Mouse (Mus musculus) heart, adult 2 months (tissue): ENCODE data around the gene Plppr5. TPM values are rescaled to one million over a fixed set of nuclear protein-coding genes. Genes with fewer than 3 reads are reported as not detected.

Source experiments
- DNase-seq, 2 experiments: peaks; one replicate each; pipeline ENCODE4 v3.0.0; 2021
- H3K27ac ChIP-seq: fragments of 200-600 bp; 2 replicates; pipeline ENCODE4 v1.8.1; 2022
- H3K27me3 ChIP-seq: fragments of 200-500 bp; 2 replicates; pipeline ENCODE4 v1.6.1; 2012; ENCODE audit warnings: mild to moderate bottlenecking, low read length, inconsistent platforms, mixed read lengths; ENCODE audit not compliant: control insufficient read depth, insufficient read depth
- H3K36me3 ChIP-seq: fragments of 200-500 bp; 2 replicates; pipeline ENCODE4 v1.6.1; 2012; ENCODE audit warnings: low read length, inconsistent platforms; ENCODE audit not compliant: control insufficient read depth, insufficient read depth
- H3K4me1 ChIP-seq: fragments of 200-500 bp; 2 replicates; pipeline ENCODE4 v1.6.1; 2011; ENCODE audit warnings: low read length; ENCODE audit not compliant: control insufficient read depth, insufficient read depth
- H3K4me3 ChIP-seq: fragments of 200-600 bp; 2 replicates; pipeline ENCODE4 v1.8.1; 2022
- H3K79me2 ChIP-seq: fragments of 200-500 bp; replicated peaks from 2 replicates; pipeline ENCODE4 v1.6.1; 2012; ENCODE audit warnings: mild to moderate bottlenecking, inconsistent platforms, low read length, moderate library complexity, mixed read lengths; ENCODE audit not compliant: control insufficient read depth, insufficient read depth
- H3K9ac ChIP-seq: fragments of 200-500 bp; 2 replicates; pipeline ENCODE4 v1.6.1; 2012; ENCODE audit warnings: low read depth, mild to moderate bottlenecking, control low read depth, inconsistent platforms, low read length, mixed read lengths
- CTCF ChIP-seq: fragments of 200-600 bp; IDR thresholded peaks from 2 replicates; pipeline ENCODE4 v1.8.1; 2022; ENCODE audit warnings: antibody characterized with exemption, mild to moderate bottlenecking, moderate library complexity
- EP300 ChIP-seq: fragments of 200-500 bp; IDR thresholded peaks from 2 replicates; pipeline ENCODE4 v1.6.1; 2011; ENCODE audit warnings: low read depth, low read length, control low read depth; ENCODE audit not compliant: insufficient read depth
- POLR2A ChIP-seq: fragments of 200-500 bp; IDR thresholded peaks from 2 replicates; pipeline ENCODE4 v1.6.1; 2011; ENCODE audit warnings: mild to moderate bottlenecking, low read depth, low read length, control low read depth; ENCODE audit not compliant: insufficient read depth
- WGBS: fragments of 180-500 bp; shearing (Covaris S2); methylation state at CpG from one replicate; pipeline ENCODE4 v1.1.7; 2018; 5-methylcytosine and 5-hydroxymethylcytosine counted together
- intact Hi-C: fragments of 180-260 bp; cut with DNase I; formaldehyde crosslinking; loops from one replicate; pipeline ENCODE4 v1.15.1; 2025
- polyA plus RNA-seq: library from polyadenylated mRNA; depleted of rRNA; stranded (reverse); fragments of >200 nt; gene quantifications from 2 replicates; pipeline ENCODE4 v1.2.3, GENCODE M21; 2012
- total RNA-seq, 2 experiments: library from RNA; stranded (reverse); gene quantifications; 2 replicates each; pipeline ENCODE4 v1.2.3; 2021

Plppr5 gene
- total and polyA plus RNA-seq, 3 experiments, result 0.11 to 0.20 (median 0.13) TPM

GRCm38 (mm10) chr3:117708788-117709187, 134.2 kb downstream of the Plppr5 start:
- TF ChIP-seq EP300 (no peak), POLR2A (no peak), CTCF (peak; percentile 31)
- Histone ChIP-seq H3K9ac (no peak overlapping the region), H3K27ac (no peak overlapping the region), H3K4me1 (no peaks in the 10 kb centered on the region), H3K4me3 (no peak overlapping the region), H3K36me3 (no peaks in the 10 kb centered on the region), H3K27me3 (no peaks in the 10 kb centered on the region), H3K79me2 (no peaks in the 10 kb centered on the region)
- intact Hi-C loops, result no loop called here
- no peak for DNase-seq

- no peak overlapping the region for H3K27ac ChIP-seq
- H3K4me1 ChIP-seq, result no peaks in the 10 kb centered on the region
- TF ChIP-seq CTCF, result no peak
- no peak for TF ChIP-seq POLR2A
- no peak for TF ChIP-seq EP300
- no peak overlapping the region for H3K4me3 ChIP-seq
- no peak overlapping the region for H3K9ac ChIP-seq
- intact Hi-C loops, result no loop called here
- DNase-seq, result no peak
- H3K27me3 ChIP-seq, result no peaks in the 10 kb centered on the region
- no peaks in the 10 kb centered on the region for H3K36me3 ChIP-seq
- WGBS, result 64% methylated on average over 3 of the region's 3 CpGs
- no peaks in the 10 kb centered on the region for H3K79me2 ChIP-seq
Measured at GRCm38 (mm10) chr3:117716534-117717280, 142.1 kb downstream of the Plppr5 start.

DNA sequence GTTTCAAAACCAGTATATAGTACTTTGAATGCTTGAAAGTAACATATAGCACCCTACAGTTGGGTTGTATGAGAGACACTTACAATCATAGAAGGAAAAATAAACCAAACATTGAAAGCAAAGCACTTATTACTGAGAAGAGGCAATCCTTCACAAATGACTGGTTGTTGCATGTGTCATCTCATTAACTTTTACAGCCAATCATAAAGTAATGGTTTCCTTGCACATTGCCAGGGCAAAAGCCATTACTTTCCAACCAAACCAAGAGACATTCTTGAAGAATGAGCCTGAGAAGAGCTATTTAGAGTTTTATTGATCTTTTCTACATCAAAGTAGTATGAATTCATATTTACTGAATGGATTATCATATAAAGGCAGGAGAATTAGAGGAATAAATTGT, 148.8 kb downstream of the Plppr5 start:
- H3K9ac ChIP-seq, result no peak overlapping the region
- intact Hi-C loops, result no loop called here
- no peak overlapping the region for H3K4me3 ChIP-seq
- no peaks in the 10 kb centered on the region for H3K36me3 ChIP-seq
- no peak for TF ChIP-seq POLR2A
- TF ChIP-seq EP300, result no peak
- no peak for TF ChIP-seq CTCF
- no peaks in the 10 kb centered on the region for H3K79me2 ChIP-seq
- no peaks in the 10 kb centered on the region for H3K27me3 ChIP-seq
- no peak for DNase-seq
- no peak overlapping the region for H3K27ac ChIP-seq
- no peaks in the 10 kb centered on the region for H3K4me1 ChIP-seq

DNA sequence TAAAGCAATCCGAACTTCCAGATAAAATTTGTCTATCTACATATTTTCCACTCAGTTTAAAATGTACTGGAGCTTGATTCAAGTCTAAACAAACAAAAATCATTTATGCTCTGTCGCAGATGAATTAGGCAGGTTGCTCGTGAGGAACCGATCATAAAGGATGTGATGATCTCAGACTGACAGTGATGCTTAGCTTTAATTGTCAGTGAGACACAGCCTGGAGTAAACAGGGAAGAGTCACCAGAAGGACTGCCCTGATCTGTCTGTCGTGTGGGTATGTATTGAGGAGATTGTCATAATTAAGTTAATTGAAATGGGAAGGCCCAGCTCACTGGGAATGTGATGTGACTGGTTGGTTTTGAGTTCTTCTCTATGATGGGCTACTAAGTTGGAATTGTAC, 149.9 kb downstream of the Plppr5 start:
- H3K4me1 ChIP-seq, result no peaks in the 10 kb centered on the region
- no peak overlapping the region for H3K9ac ChIP-seq
- no peaks in the 10 kb centered on the region for H3K79me2 ChIP-seq
- H3K27ac ChIP-seq, result no peak overlapping the region
- 77% methylated on average over 5 of the region's 5 CpGs for WGBS
- no peaks in the 10 kb centered on the region for H3K36me3 ChIP-seq
- intact Hi-C loops, result no loop called here
- H3K27me3 ChIP-seq, result no peaks in the 10 kb centered on the region
- DNase-seq, result no peak
- TF ChIP-seq EP300, result no peak
- TF ChIP-seq POLR2A, result no peak
- no peak for TF ChIP-seq CTCF
- no peak overlapping the region for H3K4me3 ChIP-seq

- Histone ChIP-seq H3K9ac (no peak overlapping the region), H3K36me3 (no peaks in the 10 kb centered on the region), H3K27ac (no peak overlapping the region), H3K4me1 (no peaks in the 10 kb centered on the region), H3K27me3 (no peaks in the 10 kb centered on the region), H3K79me2 (no peaks in the 10 kb centered on the region), H3K4me3 (no peak overlapping the region)
- no peak for DNase-seq
- TF ChIP-seq POLR2A (no peak), CTCF (no peak), EP300 (no peak)
- 96% methylated on average over 1 of the region's 1 CpGs for WGBS
- intact Hi-C loops, result no loop called here
Measured at GRCm38 (mm10) chr3:117725501-117725900, 150.9 kb downstream of the Plppr5 start.

DNA sequence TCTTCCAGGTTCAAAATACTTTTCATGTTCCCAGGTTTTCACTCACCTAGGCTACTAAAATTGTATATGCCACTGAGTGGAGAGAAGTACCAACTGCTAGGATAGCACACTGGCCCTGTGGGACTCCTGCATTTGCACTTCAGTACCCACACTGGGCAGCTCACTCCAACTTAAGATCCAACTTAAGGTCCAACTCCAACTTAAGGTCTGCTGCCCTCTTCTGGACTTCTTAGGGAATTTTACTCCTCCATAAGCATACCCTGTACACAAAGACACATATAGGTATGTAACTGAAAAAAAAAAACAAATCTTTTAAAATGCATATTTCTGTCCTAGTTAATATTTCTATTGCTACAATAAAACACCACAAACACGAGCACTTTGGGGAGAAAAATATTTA, 153.5 kb downstream of the Plppr5 start:
- no peak overlapping the region for H3K9ac ChIP-seq
- H3K27me3 ChIP-seq, result no peaks in the 10 kb centered on the region
- DNase-seq, result no peak
- no peak overlapping the region for H3K4me3 ChIP-seq
- WGBS, result 36% methylated on average over 1 of the region's 1 CpGs
- no peaks in the 10 kb centered on the region for H3K36me3 ChIP-seq
- H3K27ac ChIP-seq, result no peak overlapping the region
- H3K4me1 ChIP-seq, result no peaks in the 10 kb centered on the region
- no peaks in the 10 kb centered on the region for H3K79me2 ChIP-seq
- intact Hi-C loops, result no loop called here
- no peak for TF ChIP-seq EP300
- peak; percentile 14; the same call in 1 of the 2 replicates for TF ChIP-seq CTCF
